Mouse (Mus musculus): ENCODE data around the gene Cdca5. TPM values are rescaled to one million over a fixed set of nuclear protein-coding genes. Genes with fewer than 3 reads are reported as not detected.
A peak's percentile ranks its signal among the peaks of the same experiment; 100 is the strongest.

Cdca5 gene
- polyA plus RNA-seq, 1 experiment = 33.0 TPM

DNA sequence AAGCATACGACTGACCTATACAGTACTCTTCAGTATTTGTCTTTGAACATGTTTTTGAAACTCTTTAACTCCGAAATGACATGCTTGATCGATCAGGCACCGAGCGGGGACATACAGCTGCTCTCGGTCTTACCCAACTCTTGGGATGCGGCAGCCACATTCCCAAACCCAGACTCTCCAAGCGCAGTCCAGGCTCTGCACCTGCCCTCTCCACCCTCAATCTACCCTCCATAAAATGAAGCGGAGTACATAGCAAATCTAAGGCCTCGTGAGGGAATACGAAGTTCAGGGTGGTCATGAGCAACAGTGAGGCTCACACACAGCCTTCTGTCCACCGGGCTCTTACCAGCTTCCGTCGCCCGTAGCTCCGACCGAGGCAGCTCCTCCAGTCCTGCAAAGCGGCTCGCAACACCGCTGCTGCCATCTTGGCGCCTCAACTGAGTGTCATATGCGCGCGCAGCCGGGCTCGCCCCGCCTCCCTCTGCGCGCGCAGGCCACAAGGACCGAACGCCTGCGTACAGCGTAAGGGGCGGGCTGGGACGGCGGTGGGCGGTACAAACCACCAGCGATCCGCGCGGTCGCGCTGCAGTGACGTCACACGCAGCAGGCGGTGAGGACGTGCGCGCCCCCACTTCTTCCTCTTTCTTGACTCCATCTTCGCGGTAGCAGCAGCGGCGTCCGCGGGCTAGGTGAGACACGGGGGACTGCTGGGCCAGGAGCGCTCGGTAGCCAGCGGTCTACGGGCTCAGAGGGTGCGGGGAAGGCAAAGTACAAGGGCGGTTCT, 27.3 kb upstream of the Cdca5 start, which contains the start of the genes Mrpl49 and Fau:
Mrpl49 (minus strand) TSS at position 473 of the 784 bp plus-strand sequence.
Fau (plus strand) TSS at position 532 of the 784 bp plus-strand sequence.
- TF ChIP-seq CEBPB (IDR thresholded peaks at IDR 0.05; ENCODE audit: low read depth) = no peak
- TF ChIP-seq MAX (IDR thresholded peaks at IDR 0.05) = peak; percentile 53
- no peak for TF ChIP-seq CTCF (IDR thresholded peaks at IDR 0.05; ENCODE audit: control insufficient read depth, insufficient read depth, insufficient read length)
- peaks cover 38% of the 10 kb centered on the region for H3K36me3 ChIP-seq (ENCODE audit: control insufficient read depth, insufficient read depth)
- peaks cover 68% of the 10 kb centered on the region for H3K79me2 ChIP-seq (ENCODE audit: control insufficient read depth, insufficient read depth)
- H3K4me3 ChIP-seq (ENCODE audit: insufficient read depth, poor library complexity, severe bottlenecking) = peak within 1 kb of the TSS; percentile 98
- H3K27me3 ChIP-seq (ENCODE audit: control insufficient read depth, insufficient read depth, insufficient read length) = no peaks in the 10 kb centered on the region
- peaks cover 46% of the 10 kb centered on the region for H3K79me3 ChIP-seq (ENCODE audit: low read depth)
- H3ac ChIP-seq (ENCODE audit: control insufficient read depth, insufficient read length, low read depth) = peak within 1 kb of the TSS; percentile 78

DNA sequence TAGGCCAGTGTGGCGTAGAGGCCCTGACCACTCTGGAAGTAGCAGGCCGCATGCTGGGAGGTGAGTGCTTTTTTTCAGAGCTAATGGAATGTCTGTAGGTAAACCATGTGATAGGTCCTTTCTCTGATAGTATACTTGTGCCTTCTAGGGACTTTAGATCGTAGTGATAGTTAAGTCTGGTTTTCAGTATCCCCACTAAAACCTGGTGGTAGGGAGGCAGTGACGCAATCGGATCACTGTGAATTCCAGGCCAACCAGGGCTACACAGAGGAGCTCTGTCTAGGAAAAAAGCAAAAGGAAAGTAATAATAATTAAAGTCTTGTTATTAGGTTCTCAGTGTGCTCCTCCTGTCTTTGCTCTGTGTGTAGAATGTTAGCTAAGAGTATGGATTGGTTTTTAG, 26.3 kb upstream of the Cdca5 start:
- no peaks in the 10 kb centered on the region for H3K27me3 ChIP-seq (ENCODE audit: control insufficient read depth, insufficient read depth, insufficient read length)
- TF ChIP-seq CEBPB (IDR thresholded peaks at IDR 0.05; ENCODE audit: low read depth) (peak; percentile 58), USF1 (IDR thresholded peaks at IDR 0.05; ENCODE audit: low read depth) (no peak)

DNA sequence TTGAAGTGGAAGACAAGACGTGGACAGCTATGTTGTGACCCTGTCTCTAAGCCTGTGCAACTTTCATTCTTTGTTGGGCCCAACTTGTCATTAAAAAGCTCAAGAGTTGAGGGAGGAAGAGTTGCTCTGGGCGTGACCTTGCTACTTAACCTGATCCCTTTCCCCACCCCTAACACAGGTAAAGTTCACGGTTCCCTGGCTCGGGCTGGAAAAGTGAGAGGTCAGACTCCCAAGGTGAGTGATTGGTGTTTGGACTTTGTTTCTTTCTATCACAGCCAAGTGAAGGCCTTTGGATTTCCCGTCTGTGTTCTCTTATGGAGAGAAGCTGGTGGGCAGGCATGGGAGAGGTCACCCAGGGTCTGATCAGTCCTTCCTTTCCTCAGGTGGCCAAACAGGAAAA, 25.8 kb upstream of the Cdca5 start:
- TF ChIP-seq FOSL1 (IDR thresholded peaks at IDR 0.05; ENCODE audit: insufficient read depth, low read length, poor library complexity, severe bottlenecking) = no peak
- TF ChIP-seq CTCF (IDR thresholded peaks at IDR 0.05; ENCODE audit: control insufficient read depth, insufficient read depth, insufficient read length) = no peak
- no peak for TF ChIP-seq CEBPB (IDR thresholded peaks at IDR 0.05; ENCODE audit: low read depth)
- no peak for TF ChIP-seq USF1 (IDR thresholded peaks at IDR 0.05; ENCODE audit: low read depth)
- TF ChIP-seq MYOG (IDR thresholded peaks at IDR 0.05; ENCODE audit: control insufficient read depth, extremely low read depth, insufficient read length) = no peak
- TF ChIP-seq MAX (IDR thresholded peaks at IDR 0.05) = no peak
- no peak for TF ChIP-seq MYOD1 (IDR thresholded peaks at IDR 0.05; ENCODE audit: control insufficient read depth, insufficient read length, low read depth)
- H3K79me3 ChIP-seq (ENCODE audit: low read depth) = peaks cover 50% of the 10 kb centered on the region
- H3K27me3 ChIP-seq (ENCODE audit: control insufficient read depth, insufficient read depth, insufficient read length) = no peaks in the 10 kb centered on the region
- H3ac ChIP-seq (ENCODE audit: control insufficient read depth, insufficient read length, low read depth) = peak overlapping the region; percentile 62
- peaks cover 76% of the 10 kb centered on the region for H3K79me2 ChIP-seq (ENCODE audit: control insufficient read depth, insufficient read depth)
- H3K4me3 ChIP-seq (ENCODE audit: insufficient read depth, poor library complexity, severe bottlenecking) = peak overlapping the region; percentile 98
- H3K36me3 ChIP-seq (ENCODE audit: control insufficient read depth, insufficient read depth) = peaks cover 23% of the 10 kb centered on the region

More for the DNA sequence above, 26.3 kb upstream of the Cdca5 start:
- H3K4me3 ChIP-seq (ENCODE audit: insufficient read depth, poor library complexity, severe bottlenecking) = peak overlapping the region; percentile 98
- H3K79me3 ChIP-seq (ENCODE audit: low read depth) = peaks cover 50% of the 10 kb centered on the region
- H3K79me2 ChIP-seq (ENCODE audit: control insufficient read depth, insufficient read depth) = peaks cover 76% of the 10 kb centered on the region
- peak overlapping the region; percentile 69 for H3ac ChIP-seq (ENCODE audit: control insufficient read depth, insufficient read length, low read depth)
- H3K36me3 ChIP-seq (ENCODE audit: control insufficient read depth, insufficient read depth) = peaks cover 28% of the 10 kb centered on the region

- Histone ChIP-seq H3K4me3 (ENCODE audit: insufficient read depth, poor library complexity, severe bottlenecking) (peak within 1 kb of the TSS; percentile 95), H3K79me3 (ENCODE audit: low read depth) (peaks cover 43% of the 10 kb centered on the region), H3K36me3 (ENCODE audit: control insufficient read depth, insufficient read depth) (peaks cover 10% of the 10 kb centered on the region), H3ac (ENCODE audit: control insufficient read depth, insufficient read length, low read depth) (peak within 1 kb of the TSS; percentile 93), H3K27me3 (ENCODE audit: control insufficient read depth, insufficient read depth, insufficient read length) (no peaks in the 10 kb centered on the region), H3K79me2 (ENCODE audit: control insufficient read depth, insufficient read depth) (peaks cover 56% of the 10 kb centered on the region)
- TF ChIP-seq CTCF (IDR thresholded peaks at IDR 0.05; ENCODE audit: control insufficient read depth, insufficient read depth, insufficient read length) (no peak), CEBPB (IDR thresholded peaks at IDR 0.05; ENCODE audit: low read depth) (no peak), USF1 (IDR thresholded peaks at IDR 0.05; ENCODE audit: low read depth) (no peak), MYOD1 (IDR thresholded peaks at IDR 0.05; ENCODE audit: control insufficient read depth, insufficient read length, low read depth) (no peak), MYOG (IDR thresholded peaks at IDR 0.05; ENCODE audit: control insufficient read depth, extremely low read depth, insufficient read length) (no peak), FOSL1 (IDR thresholded peaks at IDR 0.05; ENCODE audit: insufficient read depth, low read length, poor library complexity, severe bottlenecking) (no peak), MAX (IDR thresholded peaks at IDR 0.05) (no peak)
Observed at GRCm38 (mm10) chr19:6061021-6061533, 23.7 kb upstream of the Cdca5 start, which contains the start of gene Znhit2. TSS of gene Znhit2 (plus strand) at chr19:6061192.

DNA sequence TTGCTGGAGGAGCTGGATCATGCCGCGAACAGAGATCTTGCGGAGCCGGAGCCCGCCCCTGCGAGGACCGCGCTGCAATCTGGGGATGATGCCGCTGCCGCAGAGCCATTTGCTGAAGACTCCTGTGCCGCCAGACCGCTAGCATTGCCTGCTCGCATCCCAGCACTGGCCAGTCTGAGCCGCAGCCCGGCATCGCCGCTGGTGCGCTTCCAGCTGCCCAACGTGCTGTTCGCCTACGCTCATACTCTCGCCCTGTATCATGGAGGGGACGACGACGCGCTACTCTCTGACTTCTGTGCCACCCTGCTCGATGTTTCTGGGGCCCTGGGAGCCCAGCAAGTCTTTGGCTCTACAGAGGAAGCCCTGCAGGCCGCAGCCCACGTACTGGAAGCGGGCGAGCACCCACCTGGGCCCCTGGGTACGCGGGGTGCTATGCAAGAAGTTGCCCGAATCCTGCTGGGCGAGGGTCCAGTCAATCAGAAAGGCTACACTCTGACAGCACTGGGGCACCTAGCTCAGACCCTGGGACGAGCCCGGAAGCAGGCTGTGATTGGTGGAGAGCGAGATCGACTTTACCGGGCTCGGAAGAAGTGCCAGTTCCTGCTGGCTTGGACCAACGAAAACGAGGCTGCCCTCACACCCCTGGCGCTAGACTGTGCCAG, 23.0 kb upstream of the Cdca5 start:
- Histone ChIP-seq H3K79me2 (ENCODE audit: control insufficient read depth, insufficient read depth) (peaks cover 49% of the 10 kb centered on the region), H3K4me3 (ENCODE audit: insufficient read depth, poor library complexity, severe bottlenecking) (peak overlapping the region; percentile 95), H3K79me3 (ENCODE audit: low read depth) (peaks cover 37% of the 10 kb centered on the region), H3K36me3 (ENCODE audit: control insufficient read depth, insufficient read depth) (peaks cover 10% of the 10 kb centered on the region), H3K27me3 (ENCODE audit: control insufficient read depth, insufficient read depth, insufficient read length) (no peaks in the 10 kb centered on the region), H3ac (ENCODE audit: control insufficient read depth, insufficient read length, low read depth) (peak overlapping the region; percentile 93)
- TF ChIP-seq MYOG (IDR thresholded peaks at IDR 0.05; ENCODE audit: control insufficient read depth, extremely low read depth, insufficient read length) (no peak), MAX (IDR thresholded peaks at IDR 0.05) (no peak), USF1 (IDR thresholded peaks at IDR 0.05; ENCODE audit: low read depth) (no peak), FOSL1 (IDR thresholded peaks at IDR 0.05; ENCODE audit: insufficient read depth, low read length, poor library complexity, severe bottlenecking) (no peak)

Measured in C2C12 (cell line).